Mouse (Mus musculus) lung, postnatal 0 days (tissue): ENCODE measurements around the gene Atp2b1. TPM values are rescaled to one million over a fixed set of nuclear protein-coding genes. Genes with fewer than 3 reads are reported as not detected.

Experiments used
- ATAC-seq: fragments of 200-750 bp; cut with Nextera tagmentation; 2 replicates; pipeline ENCODE4 v1.8.0; 2017; ENCODE audit warnings: moderate library complexity
- DNase-seq: peaks from one replicate; pipeline ENCODE4 v3.0.0-alpha.2; 2016; ENCODE audit warnings: low spot score
- H3K27ac ChIP-seq: fragments of 300-500 bp; sonication (generic); 2 replicates; pipeline ENCODE4 v1.5.1; 2014; ENCODE audit warnings: antibody characterized with exemption, mild to moderate bottlenecking, low read length, mixed read lengths
- H3K27me3 ChIP-seq: fragments of 300-500 bp; sonication (generic); replicated peaks from 2 replicates; pipeline ENCODE4 v1.6.1; 2014; ENCODE audit warnings: low read length, mixed read lengths; ENCODE audit not compliant: insufficient read depth
- H3K36me3 ChIP-seq: fragments of 300-500 bp; sonication (generic); 2 replicates; pipeline ENCODE4 v1.6.1; 2014; ENCODE audit warnings: low read length, mixed read lengths; ENCODE audit not compliant: insufficient read depth
- H3K4me1 ChIP-seq: fragments of 300-500 bp; sonication (generic); 2 replicates; pipeline ENCODE4 v1.6.1; 2014; ENCODE audit warnings: antibody characterized with exemption, low read depth, low read length, mixed read lengths; ENCODE audit not compliant: insufficient read depth
- H3K4me2 ChIP-seq: fragments of 300-500 bp; sonication (generic); replicated peaks from 2 replicates; pipeline ENCODE4 v1.6.1; 2014; ENCODE audit warnings: low read depth, mild to moderate bottlenecking, low read length, moderate library complexity, mixed read lengths
- H3K4me3 ChIP-seq: fragments of 300-500 bp; sonication (generic); 2 replicates; pipeline ENCODE4 v1.5.1; 2014; ENCODE audit warnings: low read depth, low read length
- H3K9ac ChIP-seq: fragments of 300-500 bp; sonication (generic); replicated peaks from 2 replicates; pipeline ENCODE4 v1.6.1; 2014; ENCODE audit warnings: low read depth, mild to moderate bottlenecking
- H3K9me3 ChIP-seq: fragments of 300-500 bp; sonication (generic); 2 replicates; pipeline ENCODE4 v1.6.1; 2016; ENCODE audit warnings: low read length, mixed read lengths
- CTCF ChIP-seq: IDR thresholded peaks from 2 replicates; pipeline ENCODE4 v1.5.1; 2016; ENCODE audit warnings: antibody characterized with exemption, mild to moderate bottlenecking
- EP300 ChIP-seq: IDR thresholded peaks from 2 replicates; pipeline ENCODE4 v1.6.1; 2016; ENCODE audit warnings: antibody characterized with exemption, mild to moderate bottlenecking, control low read depth
- WGBS: fragments of 180-500 bp; shearing (Covaris S2); extraction: QIAGEN DNeasy Blood & Tissue Kit; methylation state at CpG from one replicate; pipeline ENCODE4 v1.1.7; 2014; 5-methylcytosine and 5-hydroxymethylcytosine counted together
- polyA plus RNA-seq: library from polyadenylated mRNA; unstranded; fragments of >200 nt; fragmentation: Nextera tagmentation; extraction: Ambion mirVana; gene quantifications from 2 replicates; pipeline ENCODE4 v1.2.1, GENCODE M21; 2015

Atp2b1 gene
- polyA plus RNA-seq, 1 experiment from 2014 or later: 277 TPM

GRCm38 (mm10) chr10:98946031-98946791, 32.0 kb downstream of the Atp2b1 start:
- WGBS: 57% methylated on average over 9 of the region's 9 CpGs

GRCm38 (mm10) chr10:98947206-98947605, 33.0 kb downstream of the Atp2b1 start:
- H3K36me3 ChIP-seq: no peaks in the 10 kb centered on the region
- no peaks in the 10 kb centered on the region for H3K9me3 ChIP-seq
- DNase-seq (no peak), ATAC-seq (no peak)
- no peak for TF ChIP-seq EP300
- no peak for TF ChIP-seq CTCF
- WGBS: 38% methylated on average over 2 of the region's 2 CpGs
- H3K9ac ChIP-seq: no peak overlapping the region
- H3K27ac ChIP-seq: no peak overlapping the region
- H3K4me2 ChIP-seq: no peak overlapping the region
- no peak overlapping the region for H3K4me3 ChIP-seq
- no peaks in the 10 kb centered on the region for H3K27me3 ChIP-seq
- H3K4me1 ChIP-seq: peaks cover 9% of the 10 kb centered on the region; the same call in 1 of the 2 replicates

More at GRCm38 (mm10) chr10:98946031-98946791, 32.0 kb downstream of the Atp2b1 start:
- TF ChIP-seq EP300 (no peak), CTCF (peak; percentile 47)
- Histone ChIP-seq H3K9me3 (no peaks in the 10 kb centered on the region), H3K27me3 (no peaks in the 10 kb centered on the region), H3K4me1 (peaks cover 13% of the 10 kb centered on the region; the same call in 1 of the 2 replicates), H3K9ac (no peak overlapping the region), H3K27ac (no peak overlapping the region), H3K4me2 (no peak overlapping the region), H3K4me3 (no peak overlapping the region), H3K36me3 (no peaks in the 10 kb centered on the region)
- peak; percentile 41 for DNase-seq
- ATAC-seq: no peak

- Histone ChIP-seq H3K27me3 (no peaks in the 10 kb centered on the region), H3K9ac (no peak overlapping the region), H3K4me3 (no peak overlapping the region), H3K27ac (0 out of 2 replicates have a peak overlapping the region, but pooled peaks have one; percentile 11), H3K4me2 (no peak overlapping the region), H3K4me1 (peaks cover 5% of the 10 kb centered on the region; the same call in 1 of the 2 replicates), H3K9me3 (no peaks in the 10 kb centered on the region), H3K36me3 (no peaks in the 10 kb centered on the region)
- peak; percentile 80 for ATAC-seq
- DNase-seq: peak; percentile 93
- TF ChIP-seq EP300: peak; percentile 76; the same call in 1 of the 2 replicates
- TF ChIP-seq CTCF: no peak
- WGBS: 48% methylated on average over 5 of the region's 5 CpGs
Measured at GRCm38 (mm10) chr10:98948096-98948495, 33.9 kb downstream of the Atp2b1 start.

- 49% methylated on average over 1 of the region's 1 CpGs for WGBS
- H3K4me3 ChIP-seq: no peak overlapping the region
- no peak for TF ChIP-seq CTCF
Measured at GRCm38 (mm10) chr10:98949750-98950149, 35.5 kb downstream of the Atp2b1 start.

GRCm38 (mm10) chr10:98951286-98952270, 37.4 kb downstream of the Atp2b1 start:
- H3K36me3 ChIP-seq: no peaks in the 10 kb centered on the region
- no peak overlapping the region for H3K9ac ChIP-seq
- 63% methylated on average over 17 of the region's 17 CpGs for WGBS
- H3K4me1 ChIP-seq: peaks cover 8% of the 10 kb centered on the region; the same call in 1 of the 2 replicates
- no peak overlapping the region for H3K4me2 ChIP-seq
- no peaks in the 10 kb centered on the region for H3K27me3 ChIP-seq
- DNase-seq (no peak), ATAC-seq (0 out of 2 replicates have a peak, but pooled peaks have one; percentile 7)
- TF ChIP-seq EP300 (0 out of 2 replicates have a peak, but pooled peaks have one; percentile 20), CTCF (no peak)
- H3K4me3 ChIP-seq: no peak overlapping the region
- no peaks in the 10 kb centered on the region for H3K9me3 ChIP-seq
- no peak overlapping the region for H3K27ac ChIP-seq

More at GRCm38 (mm10) chr10:98949750-98950149, 35.5 kb downstream of the Atp2b1 start:
- Histone ChIP-seq H3K9me3 (no peaks in the 10 kb centered on the region), H3K4me1 (peaks cover 5% of the 10 kb centered on the region; the same call in 1 of the 2 replicates), H3K27ac (no peak overlapping the region), H3K9ac (no peak overlapping the region), H3K36me3 (no peaks in the 10 kb centered on the region), H3K27me3 (no peaks in the 10 kb centered on the region), H3K4me2 (no peak overlapping the region)
- ATAC-seq: no peak
- DNase-seq: no peak
